Mouse (Mus musculus) spleen, postnatal 14 days (tissue): ENCODE data around the gene Cyp11a1.

Experiments used
- DNase-seq, 2 experiments: peaks; one replicate each; pipeline ENCODE4 v3.0.0; 2021 to 2022; ENCODE audit warnings: low spot score in 2 of 2

The Cyp11a1 gene

GRCm38 (mm10) chr9:58005753-58006461 is at the start of gene Cyp11a1:
Gene Cyp11a1, plus strand, starts transcription at chr9:58006411.
- DNase-seq = no peak

- no peak for DNase-seq
Observed at GRCm38 (mm10) chr9:57956838-57957236, 49.4 kb upstream of the Cyp11a1 start.

DNA sequence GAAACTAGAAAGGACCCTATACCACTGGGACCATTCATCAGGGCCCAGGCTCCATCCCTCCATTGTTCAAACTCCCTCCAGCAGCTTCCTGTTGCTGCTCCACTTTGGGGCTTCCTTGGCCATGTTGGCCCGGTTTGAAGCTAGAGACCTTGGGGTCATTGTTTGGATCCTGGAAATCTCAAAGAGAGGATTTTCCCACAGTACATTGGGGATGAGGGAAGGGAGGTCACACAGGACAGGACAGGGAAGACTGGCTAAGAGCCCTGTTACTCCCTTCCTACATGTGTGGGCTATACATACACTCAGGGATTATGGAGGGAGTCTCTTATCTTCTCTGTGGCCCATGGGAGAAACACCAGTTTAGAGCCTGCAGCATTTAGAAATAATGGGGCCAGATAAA is 47.6 kb upstream of the Cyp11a1 start:
- DNase-seq = no peak

GRCm38 (mm10) chr9:57959399-57959798 is 46.8 kb upstream of the Cyp11a1 start:
- DNase-seq = no peak

- no peak for DNase-seq
Observed at GRCm38 (mm10) chr9:57959886-57960866, 46.0 kb upstream of the Cyp11a1 start.

DNA sequence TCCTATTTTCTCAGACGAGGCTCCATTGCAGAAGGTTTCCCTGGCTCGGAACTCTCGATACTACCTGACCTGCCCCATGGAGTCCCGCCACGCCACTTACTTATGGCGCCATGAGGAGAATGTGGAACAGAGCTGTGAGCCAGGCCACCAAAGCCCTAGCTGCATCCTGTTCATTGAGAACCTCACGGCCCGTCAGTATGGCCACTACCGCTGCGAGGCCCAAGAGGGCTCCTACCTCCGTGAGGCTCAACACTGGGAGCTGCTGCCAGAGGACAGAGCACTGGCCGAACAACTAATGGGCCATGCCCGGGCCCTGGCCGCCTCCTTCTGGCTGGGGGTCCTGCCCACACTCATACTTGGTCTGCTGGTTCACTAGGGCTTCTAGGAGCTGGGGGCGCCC is 45.0 kb upstream of the Cyp11a1 start:
- no peak for DNase-seq

DNA sequence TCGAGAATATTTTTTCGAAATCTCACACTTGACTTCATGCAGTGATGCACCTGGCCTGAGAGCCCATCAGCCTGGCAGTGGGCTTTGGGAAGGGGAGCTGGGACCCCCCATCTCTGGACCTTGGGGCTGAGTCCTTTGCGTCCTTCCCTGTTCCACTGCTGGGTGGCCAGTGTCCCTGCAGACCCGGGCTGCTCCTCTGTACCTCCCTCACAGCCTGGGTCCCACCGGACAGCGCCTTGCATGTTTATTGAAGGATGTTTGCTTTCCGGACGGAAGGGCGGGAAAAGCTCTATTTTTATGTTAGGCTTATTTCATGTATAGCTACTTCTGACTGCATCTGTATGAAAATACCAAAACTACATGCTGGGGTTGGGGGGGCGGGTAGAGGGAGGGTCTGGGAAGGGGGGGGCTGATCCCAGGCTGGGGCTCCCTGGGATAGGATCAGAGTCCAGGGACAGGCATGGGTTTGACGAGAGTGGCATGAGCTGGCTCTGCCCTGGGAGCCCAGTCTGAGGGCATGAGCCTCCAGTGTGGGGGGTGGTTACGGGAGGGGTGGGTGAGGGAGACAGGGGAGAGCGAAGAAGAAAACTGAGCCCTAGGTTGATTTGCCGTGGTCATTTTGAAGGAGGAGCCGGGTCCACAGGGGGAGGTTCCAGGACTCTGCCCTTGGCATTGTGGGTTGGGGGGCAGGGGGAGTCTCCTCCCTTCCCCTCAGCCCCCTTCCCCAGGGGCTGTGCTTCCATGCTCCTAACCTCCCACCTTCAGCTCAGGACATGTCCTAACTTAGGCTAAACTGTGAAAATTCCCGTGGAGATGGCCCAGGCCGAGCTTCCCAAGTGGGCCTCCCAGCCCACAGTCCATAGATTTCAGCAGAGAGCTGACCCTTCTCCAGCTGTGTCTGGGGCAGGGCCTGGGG is 44.1 kb upstream of the Cyp11a1 start:
- DNase-seq = no peak

DNA sequence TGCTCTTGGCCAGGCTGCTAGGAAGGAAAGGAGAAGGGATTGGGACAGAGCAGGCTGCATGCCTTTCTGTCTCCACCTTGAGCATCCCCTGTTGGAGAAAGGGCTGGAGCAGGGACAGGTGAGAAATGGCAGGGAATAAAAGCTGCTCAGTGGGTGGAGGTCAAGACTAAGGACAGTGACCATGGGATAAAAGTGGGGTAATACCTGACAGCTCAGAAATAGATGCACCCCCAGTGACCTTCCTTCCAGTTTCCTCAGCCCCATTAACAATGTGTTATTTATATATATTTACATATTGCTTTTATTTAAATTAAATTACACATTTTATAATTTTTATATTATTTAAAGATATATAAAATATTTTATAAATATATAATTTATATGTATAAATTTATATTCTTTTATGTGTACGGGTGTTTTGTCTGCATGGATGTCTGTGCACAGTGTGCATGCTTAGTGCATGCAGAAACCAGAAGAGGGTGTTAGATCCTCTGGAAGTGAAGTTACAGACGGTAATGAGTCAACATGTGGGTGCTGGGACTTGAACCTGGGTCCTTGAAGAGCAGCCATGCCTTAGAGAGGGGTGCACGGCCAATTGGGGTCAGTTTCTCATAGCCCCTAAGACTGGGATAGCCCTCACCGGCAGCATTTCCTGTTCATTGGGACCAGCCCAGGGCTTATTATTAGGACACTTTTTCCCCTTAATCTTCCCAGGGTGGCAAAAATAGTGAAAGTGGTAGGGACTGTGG is 42.8 kb upstream of the Cyp11a1 start:
- no peak for DNase-seq

DNA sequence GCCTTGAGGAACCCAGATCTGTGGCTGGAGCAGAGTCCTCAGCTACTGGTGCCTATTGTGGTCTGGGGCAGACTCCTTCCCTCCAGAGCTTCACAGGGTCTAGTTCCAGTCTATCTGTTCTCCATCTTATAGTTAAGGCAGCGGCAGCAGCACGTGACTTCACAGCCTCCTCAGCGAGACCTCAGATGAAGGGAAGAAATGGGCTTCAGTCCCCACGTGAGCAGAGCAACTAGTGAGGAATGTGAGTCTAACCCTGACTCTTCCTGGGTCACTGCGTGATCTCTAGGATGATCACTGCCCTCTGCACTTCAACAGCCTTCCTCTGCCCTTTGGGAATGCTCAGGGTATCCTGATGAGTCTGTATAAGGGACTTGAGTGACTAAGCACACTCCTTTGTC is 42.2 kb upstream of the Cyp11a1 start:
- no peak for DNase-seq

GRCm38 (mm10) chr9:57964528-57965250 is 41.5 kb upstream of the Cyp11a1 start:
- DNase-seq = no peak

DNA sequence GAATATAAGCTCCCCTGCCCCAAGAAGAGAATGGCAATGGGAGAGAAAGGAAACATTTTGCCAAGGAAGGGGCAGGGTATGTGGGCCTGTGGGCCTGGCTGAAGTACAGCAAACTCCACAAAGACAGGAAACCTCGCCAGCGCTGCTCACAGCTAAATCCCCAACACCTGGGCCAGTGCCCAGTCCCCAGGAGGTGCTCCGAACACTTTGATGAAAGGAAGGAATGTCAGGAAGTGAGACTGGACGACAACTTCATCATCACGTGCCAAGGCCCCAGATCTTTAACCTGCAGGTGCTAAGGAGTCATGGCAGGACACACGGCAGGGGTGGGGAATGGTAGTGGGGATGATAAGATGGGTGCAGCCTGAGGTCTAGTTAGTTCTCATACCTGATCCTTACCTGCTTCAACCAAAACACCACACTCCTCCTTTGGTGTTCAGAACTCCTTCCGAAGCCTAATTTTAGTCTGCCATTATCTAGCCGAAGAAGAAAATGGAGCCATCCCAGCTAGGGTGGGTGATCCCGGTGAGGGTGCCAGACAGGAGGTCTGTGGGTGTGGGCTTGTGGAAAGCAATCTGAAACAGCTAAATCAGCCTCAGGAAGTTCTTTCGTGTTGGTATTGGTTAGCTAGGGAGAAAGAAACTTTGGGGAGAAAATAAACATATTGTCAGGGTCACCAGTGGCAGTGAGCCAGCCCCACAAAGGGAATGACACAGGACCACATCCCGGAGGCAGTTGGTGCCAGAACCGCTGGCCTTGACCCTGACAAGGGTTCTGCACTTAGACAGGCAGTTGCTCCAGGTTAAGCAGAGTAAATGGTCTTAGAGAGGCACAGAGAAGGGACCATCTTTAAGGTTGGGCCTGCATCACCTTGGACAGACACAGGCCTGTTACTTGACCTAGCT is 40.7 kb upstream of the Cyp11a1 start:
- DNase-seq = no peak

DNA sequence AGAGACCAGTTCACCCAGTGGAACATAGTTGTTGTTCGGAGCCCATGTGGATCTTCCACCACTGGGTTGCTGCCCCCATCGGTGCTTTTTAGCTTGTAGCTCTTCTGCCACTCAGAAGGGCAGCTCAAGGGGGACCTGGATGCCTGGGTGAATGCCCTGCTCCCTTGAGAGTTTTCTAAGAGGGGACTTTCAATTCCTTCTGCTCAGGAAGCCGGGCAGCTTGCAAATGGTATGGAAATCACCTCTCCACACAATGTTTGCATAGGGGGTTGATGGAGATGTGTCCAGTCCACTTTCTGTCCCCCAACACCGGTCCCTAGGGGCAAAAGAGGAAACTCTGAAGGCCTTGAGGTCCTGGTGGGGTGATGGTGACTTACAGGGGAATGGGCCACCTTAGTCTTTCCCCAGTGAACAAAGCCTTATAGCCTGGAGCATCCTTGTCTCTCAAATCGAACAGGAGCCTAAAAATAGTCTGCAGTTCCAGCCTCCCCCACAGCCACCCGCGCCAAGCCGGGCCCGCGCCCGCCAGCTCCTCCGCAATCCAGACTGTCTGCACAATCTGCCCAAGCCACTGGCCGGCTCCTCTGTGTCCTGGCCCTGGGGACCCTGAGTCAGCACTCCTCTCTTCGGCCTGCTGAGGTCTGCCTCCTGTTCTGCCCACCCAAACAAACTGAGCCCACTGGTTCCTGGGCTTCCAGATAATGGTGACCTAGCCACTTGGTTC is 38.8 kb upstream of the Cyp11a1 start:
- no peak for DNase-seq

DNA sequence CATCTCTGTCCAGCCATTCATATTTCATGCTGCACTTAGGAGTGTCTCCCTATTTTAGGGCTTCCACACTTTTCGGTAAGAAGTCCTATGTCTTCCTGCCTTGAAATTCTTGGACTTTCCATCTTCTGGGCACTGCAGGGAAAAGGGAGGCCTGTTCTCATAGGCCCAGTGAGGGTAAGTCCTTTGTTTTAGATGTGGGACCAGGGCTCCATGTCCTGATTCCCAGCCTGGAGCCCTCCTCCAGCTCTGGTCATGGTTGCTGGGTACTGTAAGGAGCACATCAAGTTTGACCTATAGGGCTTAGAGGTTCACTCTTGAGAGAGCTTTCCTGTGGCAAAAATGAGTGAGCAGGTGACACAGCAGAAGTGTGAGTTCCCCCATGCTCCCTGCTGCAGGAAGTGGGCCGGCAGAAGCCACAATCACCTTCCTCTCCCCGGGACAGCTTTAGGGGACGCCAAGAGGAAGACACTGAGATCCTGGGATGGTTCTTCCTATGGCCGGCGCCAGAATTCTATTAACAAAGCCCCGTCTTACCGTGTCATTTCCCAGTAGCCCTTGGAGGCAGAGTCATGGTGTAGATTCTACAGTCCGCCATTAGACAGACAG is 37.9 kb upstream of the Cyp11a1 start:
- no peak for DNase-seq

DNA sequence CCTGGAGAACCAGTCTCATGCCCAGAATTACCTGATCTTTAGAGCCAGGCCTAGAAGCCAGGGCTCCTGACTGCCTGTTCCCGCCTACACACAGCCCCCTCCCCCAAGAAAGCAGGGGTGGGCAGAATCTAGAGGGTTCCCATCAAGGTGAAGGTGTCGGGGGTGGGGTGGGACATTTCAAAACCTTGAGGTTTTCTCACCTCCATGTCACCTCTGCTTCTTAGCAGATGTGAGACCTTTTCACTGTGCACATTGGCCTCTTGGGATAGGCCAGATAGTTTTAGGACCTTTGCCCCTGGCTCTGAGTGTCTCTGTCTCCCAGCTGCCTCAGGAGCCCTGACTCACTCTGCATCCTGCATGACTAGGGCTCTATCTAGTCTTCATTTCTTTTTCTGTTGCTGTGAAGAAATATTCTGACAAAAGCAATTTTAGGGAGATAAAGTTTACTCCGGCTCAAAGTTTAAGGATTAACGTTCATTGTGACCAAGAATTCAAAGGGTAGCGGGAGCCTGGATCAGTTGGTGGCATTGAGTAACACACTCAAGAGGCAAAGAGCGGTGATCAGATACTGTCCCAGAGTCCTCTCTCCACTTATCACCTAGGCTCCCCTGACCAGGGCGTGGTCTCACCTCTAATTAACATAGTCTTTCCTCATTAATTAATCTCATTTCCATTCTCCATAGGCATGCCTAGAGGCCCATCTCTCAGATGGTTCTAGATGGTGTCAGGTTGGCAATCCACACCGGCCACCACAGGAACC is 37.2 kb upstream of the Cyp11a1 start:
- no peak for DNase-seq

GRCm38 (mm10) chr9:57969736-57970495 is 36.3 kb upstream of the Cyp11a1 start:
- no peak for DNase-seq

DNA sequence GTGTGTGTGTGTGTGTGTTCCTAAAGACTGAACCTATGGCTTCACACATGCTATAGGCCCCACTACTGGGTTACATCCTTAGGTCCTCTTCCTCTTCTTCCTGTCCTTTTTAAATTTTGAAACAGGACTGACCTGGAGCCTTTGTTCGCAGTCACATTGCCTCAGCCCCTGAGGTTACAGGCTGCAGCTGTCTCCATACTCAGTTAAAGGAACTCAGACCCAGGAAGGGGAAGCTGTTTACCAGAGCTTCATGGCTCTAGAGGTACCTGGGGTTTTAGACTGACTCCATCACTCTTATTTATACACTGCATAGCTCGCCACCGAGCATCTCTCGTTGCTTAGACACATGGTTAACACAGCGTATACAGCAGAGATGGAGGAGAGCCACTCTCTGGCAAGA is 34.8 kb upstream of the Cyp11a1 start:
- DNase-seq = no peak

- no peak for DNase-seq
Observed at GRCm38 (mm10) chr9:57972141-57972591, 34.0 kb upstream of the Cyp11a1 start.
